Mouse (Mus musculus): ENCODE measurements around the gene Hba-x. TPM values are rescaled to one million over a fixed set of nuclear protein-coding genes. Genes with fewer than 3 reads are reported as not detected.

Hba-x gene
- not detected for total RNA-seq (2023)

DNA sequence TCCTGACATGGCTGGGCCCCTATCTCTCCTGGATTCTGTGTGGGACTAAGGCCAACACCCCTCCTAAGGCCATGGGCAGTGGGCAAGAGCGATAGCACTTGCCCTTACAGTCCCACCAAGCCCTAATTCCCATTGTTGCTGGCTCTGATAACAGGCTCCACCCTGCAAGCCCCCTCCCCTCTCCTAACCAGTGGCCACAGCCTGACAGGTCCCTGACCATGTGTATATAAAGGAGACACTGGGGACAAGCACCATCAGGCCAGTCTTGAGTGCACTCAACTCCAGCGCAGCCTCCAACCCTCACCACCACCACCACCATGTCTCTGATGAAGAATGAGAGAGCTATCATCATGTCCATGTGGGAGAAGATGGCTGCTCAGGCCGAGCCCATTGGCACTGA, at the start of gene Hba-x:
Gene Hba-x (plus strand): TSS at position 54 of the 400 bp plus-strand sequence.

GRCm38 (mm10) chr11:32267188-32267884, 8.9 kb upstream of the Hba-x start, which contains the start of gene Nprl3:
TSS of gene Nprl3 (minus strand) at chr11:32267707.

DNA sequence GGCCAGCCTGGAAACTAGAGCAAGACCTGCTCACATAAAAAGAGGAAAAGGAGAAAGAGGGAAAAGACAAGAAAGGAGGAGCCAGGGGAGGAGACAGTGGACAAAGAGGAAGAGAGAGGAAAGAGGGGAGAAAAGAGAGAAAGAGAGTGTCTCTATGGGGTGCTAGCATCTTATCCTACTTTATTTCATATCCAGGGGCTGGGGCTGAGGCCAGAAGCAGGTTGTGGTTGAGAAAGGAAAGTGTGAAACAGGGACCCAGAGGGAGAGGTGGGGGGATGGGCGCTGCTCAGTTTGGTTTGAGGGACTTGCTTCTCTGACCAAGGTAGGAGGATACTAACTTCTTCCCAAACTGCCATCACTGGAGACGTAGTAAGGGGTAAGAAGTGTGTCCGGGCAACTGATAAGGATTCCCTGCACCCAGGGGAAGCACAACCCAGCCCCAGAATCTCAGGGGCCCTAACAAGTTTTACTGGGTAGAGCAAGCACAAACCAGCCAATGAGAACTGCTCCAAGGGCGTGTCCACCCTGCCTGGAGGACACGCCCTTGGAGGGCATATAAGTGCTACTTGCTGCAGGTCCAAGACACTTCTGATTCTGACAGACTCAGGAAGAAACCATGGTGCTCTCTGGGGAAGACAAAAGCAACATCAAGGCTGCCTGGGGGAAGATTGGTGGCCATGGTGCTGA, 7.0 kb downstream of the Hba-x start, which contains the start of gene Hba-a1:
Gene Hba-a1 (plus strand): TSS at position 421 of the 687 bp plus-strand sequence.

DNA sequence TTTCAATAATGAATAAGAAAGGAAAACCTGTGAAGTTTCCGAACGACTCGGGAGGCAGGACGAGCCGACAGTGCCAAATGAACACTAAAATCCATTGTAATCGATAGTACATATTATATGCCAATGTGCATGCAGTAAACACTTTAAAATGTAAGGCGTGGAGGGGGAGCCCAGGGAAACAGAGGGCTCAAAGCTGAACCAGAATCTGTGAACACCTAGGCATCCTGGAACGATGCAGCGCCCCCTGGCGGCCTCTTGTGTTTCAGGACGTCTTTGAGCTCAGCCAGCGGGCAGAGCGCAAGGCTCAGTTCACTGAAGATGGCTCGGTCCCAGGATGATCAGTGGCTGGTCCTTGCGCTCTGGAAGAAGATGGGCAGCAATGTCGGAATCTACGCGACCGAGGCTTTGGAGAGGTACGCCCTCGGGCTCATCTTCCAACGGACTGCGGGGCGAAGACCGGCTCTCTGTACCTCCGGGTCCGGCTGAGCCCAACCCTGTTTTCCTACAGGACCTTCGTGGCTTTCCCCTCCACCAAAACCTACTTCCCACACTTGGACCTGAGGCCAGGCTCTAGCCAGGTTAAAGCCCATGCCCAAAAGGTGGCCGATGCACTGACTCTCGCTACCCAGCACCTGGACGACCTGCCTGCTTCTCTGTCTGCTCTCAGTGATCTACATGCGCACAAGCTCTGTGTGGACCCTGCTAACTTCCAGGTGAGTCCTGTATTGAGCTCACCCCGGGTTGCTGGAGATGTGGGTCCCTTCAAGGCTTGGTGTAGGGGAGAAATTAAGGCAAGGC, 10.7 kb downstream of the Hba-x start, which contains the start of gene Hbq1b:
Gene Hbq1b (plus strand): TSS at position 271 of the 798 bp plus-strand sequence.

GRCm38 (mm10) chr11:32296203-32296602, 20.0 kb downstream of the Hba-x start, which contains the start of gene Hba-a2:
TSS of gene Hba-a2 (plus strand) at chr11:32296489.

GRCm38 (mm10) chr11:32299865-32300264, 23.7 kb downstream of the Hba-x start, which contains the start of gene Hbq1a:
TSS of gene Hbq1a (plus strand) at chr11:32300069.

Other genes with a start within 250 kb of the Hba-x start
- 5.5 TPM for gene Il9r, start 76.1 kb upstream of the Hba-x start, total RNA-seq (2023)
- gene Snrnp25, start 71.0 kb upstream of the Hba-x start, total RNA-seq (2023): 13.9 TPM
- 0.91 TPM for gene Rhbdf1, start 54.1 kb upstream of the Hba-x start, total RNA-seq (2023)
- 24.2 TPM for gene Mpg, start 49.9 kb upstream of the Hba-x start, total RNA-seq (2023)
- gene Nprl3, start 8.7 kb upstream of the Hba-x start, total RNA-seq (2023): 56.2 TPM
- gene Hba-a1, start 7.1 kb downstream of the Hba-x start, total RNA-seq (2023): 2,503 TPM
- gene Hbq1b, start 10.6 kb downstream of the Hba-x start, total RNA-seq (2023): 1.5 TPM
- 3,017 TPM for gene Hba-a2, start 20.1 kb downstream of the Hba-x start, total RNA-seq (2023)
- not detected for gene Hbq1a, start 23.7 kb downstream of the Hba-x start, total RNA-seq (2023)
- 0.18 TPM for gene Sh3pxd2b, start 71.4 kb downstream of the Hba-x start, total RNA-seq (2023)
- 5.8 TPM for gene Ubtd2, start 179.0 kb downstream of the Hba-x start, total RNA-seq (2023)